Mouse (Mus musculus): ENCODE measurements around the gene Zfp423.
A peak's percentile ranks its signal among the peaks of the same experiment; 100 is the strongest.

DNA sequence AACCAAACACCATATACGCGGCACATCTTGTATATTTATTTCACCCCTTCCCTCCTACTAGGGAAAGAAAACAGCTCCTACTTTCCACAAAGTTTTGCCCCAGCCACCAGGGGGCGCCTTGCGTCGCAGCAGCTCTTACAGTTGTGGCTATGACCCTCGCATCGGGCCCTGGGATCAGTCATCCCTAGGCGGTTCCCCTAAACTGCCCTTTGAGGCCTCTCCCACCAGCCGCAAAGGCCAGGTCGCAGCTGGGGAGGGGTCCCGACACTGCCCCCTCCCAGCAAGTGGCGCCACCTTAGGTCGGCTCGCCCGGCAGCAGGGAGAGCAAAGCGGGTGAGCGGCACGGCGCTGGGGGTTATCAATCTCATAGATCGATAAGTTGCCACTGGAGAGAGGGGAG is 1.7 kb upstream of the Zfp423 start:
- TF ChIP-seq CTCF (IDR thresholded peaks at IDR 0.05; ENCODE audit: insufficient read depth, low read length), result peak; percentile 51
- no peak for TF ChIP-seq POLR2A (IDR thresholded peaks at IDR 0.05; ENCODE audit: borderline replicate concordance, extremely low read depth, low read depth, low read length)
